In the genomic region with DNA sequence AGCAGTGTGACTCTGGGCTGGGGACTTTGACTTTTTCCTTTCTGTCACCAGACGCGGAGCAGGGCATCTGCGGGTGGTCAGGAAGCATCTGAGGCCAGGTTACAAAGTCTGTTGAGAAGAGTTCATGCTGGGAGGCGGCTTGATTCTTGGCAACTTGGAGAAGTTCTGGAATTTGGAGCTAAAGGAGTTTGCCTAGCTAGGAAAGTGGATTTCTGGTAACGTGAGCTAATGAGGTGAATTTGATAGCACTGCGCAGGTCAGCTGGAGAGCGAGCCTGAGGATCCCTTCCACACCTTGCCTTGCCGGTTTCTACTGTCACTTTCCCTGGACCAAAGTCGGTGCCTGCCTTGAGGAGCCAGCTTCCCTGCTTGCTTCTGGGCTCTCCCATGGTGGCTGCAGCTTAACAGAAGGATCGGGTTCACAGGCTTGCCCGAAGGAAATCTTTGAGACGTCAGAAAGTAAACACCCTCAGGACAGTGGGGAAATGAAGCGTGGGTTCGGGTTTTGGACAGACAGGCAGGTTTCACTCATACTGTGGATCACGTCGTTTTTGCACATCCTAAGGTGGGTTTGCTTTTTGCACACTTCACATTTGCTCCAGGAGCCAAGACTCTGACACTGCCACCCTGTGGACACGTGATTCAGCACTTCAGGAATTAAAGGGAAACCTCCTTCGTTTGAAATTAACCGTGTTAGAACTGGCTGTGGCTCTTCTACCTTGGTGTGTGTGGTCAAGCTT, we compare ENCODE assay signal across 7 mouse cellular contexts. TPM values are rescaled to one million over a fixed set of nuclear protein-coding genes. Genes with fewer than 3 reads are reported as not detected.
DNase-seq lines count a peak whose midpoint lies in the region; ATAC-seq lines count a peak whose summit lies in the region.

No protein-coding gene starts in this region.

- peak; percentile 28 for DNase-seq in MN1 (ENCODE audit: low spot score)
- DNase-seq in embryo, embryonic 10 days (ENCODE audit: low spot score): peak; percentile 71
- peak; percentile 74 for DNase-seq in kidney, postnatal 14 days
- peak; percentile 38 to 40 for DNase-seq in lung, postnatal 4 days
- peak; percentile 31 to 58 for DNase-seq in spleen, postnatal 10 days (ENCODE audit: low spot score in 2 of 2)

- H3K9me3 ChIP-seq in heart, embryonic 15.5 days (replicated peaks): no peaks in the 10 kb centered on the region

- peaks cover 38% of the 10 kb centered on the region for H3K4me1 ChIP-seq in heart, embryonic 15.5 days (replicated peaks)

- H3K4me3 ChIP-seq in heart, embryonic 15.5 days: peak overlapping the region; percentile 49

- peak; percentile 58 for ATAC-seq in CD4-positive, CD25-positive, alpha-beta regulatory T cell, adult 4 months
- ATAC-seq in heart, embryonic 15.5 days (replicated peaks; ENCODE audit: insufficient number of reproducible peaks, insufficient read depth, low FRiP score, low read depth): no peak

- no peaks in the 10 kb centered on the region for H3K27me3 ChIP-seq in heart, embryonic 15.5 days

- H3K27ac ChIP-seq in heart, embryonic 15.5 days: peak overlapping the region; percentile 61

- 3% methylated on average over 19 of the region's 19 CpGs for WGBS in heart, embryonic 15.5 days

- peak overlapping the region; percentile 48 for H3K9ac ChIP-seq in heart, embryonic 15.5 days

- peak overlapping the region; percentile 81 for H3K4me2 ChIP-seq in heart, embryonic 15.5 days

- H3K36me3 ChIP-seq in heart, embryonic 15.5 days: peaks cover 4% of the 10 kb centered on the region; the same call in 1 of the 2 replicates

RNA-seq across cellular contexts. Expression of gene Wbp4, which starts 5.8 kb away (rescaled TPM):
- polyA plus RNA-seq in CD4-positive, CD25-positive, alpha-beta regulatory T cell, adult 4 months (2017; shearing (Covaris generic)): 10 to 100 TPM; 25.3 to 27.1 TPM
- 24.0 and 25.7 TPM in 2 replicates for polyA plus RNA-seq in heart, embryonic 15.5 days (2015; fragmentation: Nextera tagmentation; extraction: Ambion mirVana)

RNA-seq across cellular contexts. Expression of gene Elf1, which starts 6.2 kb away (rescaled TPM):
- 100 to 1,000 TPM; 149 to 199 TPM for polyA plus RNA-seq in CD4-positive, CD25-positive, alpha-beta regulatory T cell, adult 4 months (2017; shearing (Covaris generic))
- 7.8 and 12.4 TPM in 2 replicates for polyA plus RNA-seq in heart, embryonic 15.5 days (2015; fragmentation: Nextera tagmentation; extraction: Ambion mirVana)

RNA-seq across cellular contexts. Expression of gene Kbtbd6, which starts 35.5 kb away (rescaled TPM):
- polyA plus RNA-seq in CD4-positive, CD25-positive, alpha-beta regulatory T cell, adult 4 months (2017; shearing (Covaris generic)): not detected
- polyA plus RNA-seq in heart, embryonic 15.5 days (2015; fragmentation: Nextera tagmentation; extraction: Ambion mirVana): 1.6 and 2.0 TPM in 2 replicates

Comparison
In these comparisons a context has a peak if more than half of its experiments do, and no peak if none do; other contexts are left out.
1. RNA of gene Elf1, which starts 6.2 kb away (polyA plus RNA-seq): 149 to 199 TPM in CD4-positive, CD25-positive, alpha-beta regulatory T cell, adult 4 months; 7.8 to 12.4 TPM in heart, embryonic 15.5 days; every median in the first group is over 10 times any median in the second.
2. Peak in every context shown above with its lines, with median percentiles within 50 percentile points of each other: DNase-seq.